Mouse (Mus musculus): Measurements from ENCODE around the gene Sox6. TPM values are rescaled to one million over a fixed set of nuclear protein-coding genes. Genes with fewer than 3 reads are reported as not detected.
A peak's percentile ranks its signal among the peaks of the same experiment; 100 is the strongest.

Gene Sox6
- total RNA-seq, 2 experiments from 2014 or later, result 24.3 to 31.0 TPM

DNA sequence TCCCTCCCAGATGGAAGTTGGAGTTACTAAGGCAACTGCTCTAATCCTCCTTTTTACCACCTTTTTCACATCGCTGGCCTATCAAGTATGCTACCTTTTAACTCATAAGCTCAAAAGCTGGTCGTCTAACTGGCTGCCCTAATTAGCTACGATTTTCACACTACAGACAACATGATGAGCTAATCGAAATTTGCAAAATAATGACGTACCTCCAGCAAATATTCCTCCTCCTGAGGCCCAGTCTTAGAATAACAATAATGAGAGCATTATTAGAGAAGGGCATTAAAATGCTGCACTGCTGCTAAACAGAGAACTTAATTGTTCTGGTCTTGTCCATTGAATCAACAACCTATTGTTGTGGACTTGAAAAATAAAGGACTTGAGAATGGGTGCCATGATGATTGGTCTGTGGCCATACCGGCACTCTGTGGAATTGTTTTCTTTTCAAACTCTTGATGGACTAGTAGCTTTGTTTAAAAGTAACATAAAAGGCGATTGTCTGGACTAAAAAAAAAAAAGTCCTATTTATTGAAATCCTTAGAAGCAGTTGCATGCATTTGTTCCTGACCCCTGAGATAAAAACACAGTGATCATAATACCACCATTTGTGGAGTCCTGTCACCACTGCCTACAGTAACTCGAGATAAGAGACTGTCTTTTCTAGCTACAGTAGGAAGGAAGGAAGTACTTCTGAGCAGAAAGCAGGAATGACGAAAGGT is 172.5 kb downstream of the Sox6 start:
- TF ChIP-seq CTCF (conservative IDR thresholded peaks at IDR 0.05), result no peak
- H3K27ac ChIP-seq, result peak overlapping the region; percentile 43; the same call in 1 of the 2 replicates
- DNase-seq (ENCODE audit: low spot score in 2 of 2), result peak in 1 of 2 experiments; percentile 16
- no peak overlapping the region for H3K4me3 ChIP-seq

DNA sequence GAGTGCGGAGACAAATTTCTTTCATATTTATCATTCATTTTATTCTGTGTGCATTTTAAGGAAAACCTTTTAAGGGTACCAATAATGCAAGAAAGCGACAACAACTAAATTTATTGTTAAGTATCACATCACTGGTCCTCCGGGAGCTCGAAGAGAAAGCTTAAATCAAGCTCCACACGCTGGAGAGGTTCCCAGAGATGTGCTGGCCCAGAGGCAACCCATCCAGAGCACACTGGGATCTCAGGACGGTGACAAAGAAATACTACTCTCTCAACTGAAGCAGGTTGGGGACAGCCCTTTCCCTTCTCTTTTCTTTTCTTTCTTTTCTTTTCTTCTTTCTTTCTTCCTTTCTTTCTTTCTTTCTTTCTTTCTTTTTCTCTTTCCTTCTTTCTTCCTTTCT is 173.4 kb downstream of the Sox6 start:
- Histone ChIP-seq H3K27ac (peak overlapping the region; percentile 43; the same call in 1 of the 2 replicates), H3K4me3 (no peak overlapping the region)
- TF ChIP-seq CTCF (conservative IDR thresholded peaks at IDR 0.05), result no peak
- DNase-seq (ENCODE audit: low spot score in 2 of 2), result no peak

DNA sequence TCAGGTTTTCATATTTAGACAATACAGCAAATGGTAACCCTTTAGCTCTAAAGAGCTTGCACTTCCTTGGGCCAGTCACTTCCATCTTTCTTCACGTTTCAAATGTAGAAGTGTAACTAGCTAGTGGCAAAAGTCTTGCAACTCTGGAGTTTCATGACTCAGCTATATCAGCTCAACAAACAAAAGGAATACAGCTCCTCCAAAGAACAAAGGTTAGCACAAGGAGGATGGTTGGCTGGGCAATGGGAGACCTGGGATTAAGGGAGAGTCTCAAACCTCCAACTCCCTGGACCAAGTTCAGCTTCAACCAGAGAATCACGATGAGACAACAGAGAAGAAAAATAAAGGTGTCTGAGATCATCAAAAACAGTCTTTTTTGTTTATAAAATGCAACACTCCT is 174.2 kb downstream of the Sox6 start:
- no peak overlapping the region for H3K4me3 ChIP-seq
- TF ChIP-seq CTCF (conservative IDR thresholded peaks at IDR 0.05), result no peak
- no peak for DNase-seq (ENCODE audit: low spot score in 2 of 2)
- no peak overlapping the region for H3K27ac ChIP-seq

- TF ChIP-seq CTCF (conservative IDR thresholded peaks at IDR 0.05), result no peak
These were observed 178.8 kb downstream of the Sox6 start for GRCm38 (mm10) chr7:115859691-115860401.

DNA sequence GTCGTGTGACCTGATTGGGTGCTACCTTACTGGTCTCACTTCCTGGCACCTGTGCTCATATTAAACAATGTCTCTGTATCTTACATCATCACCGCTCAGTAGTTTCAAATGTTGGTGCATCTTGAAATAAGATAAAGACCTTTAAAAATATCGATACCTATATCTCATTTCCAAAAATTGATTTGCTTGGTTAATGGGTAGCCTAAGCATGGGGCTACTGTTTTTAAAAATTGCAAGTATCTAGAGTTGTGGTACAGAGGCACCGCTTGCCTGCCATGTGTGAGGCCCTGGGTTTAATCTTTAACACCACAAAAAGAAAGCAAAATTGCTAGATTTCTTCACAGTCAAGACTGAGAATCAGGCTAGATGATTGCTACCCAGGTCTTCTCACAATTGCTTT is 187.5 kb downstream of the Sox6 start:
- no peak for TF ChIP-seq CTCF (conservative IDR thresholded peaks at IDR 0.05)
- no peak for DNase-seq (ENCODE audit: low spot score in 2 of 2)

More at GRCm38 (mm10) chr7:115859691-115860401, 178.8 kb downstream of the Sox6 start:
- Histone ChIP-seq H3K4me3 (no peak overlapping the region), H3K27ac (no peak overlapping the region)
- DNase-seq (ENCODE audit: low spot score in 2 of 2), result no peak

DNA sequence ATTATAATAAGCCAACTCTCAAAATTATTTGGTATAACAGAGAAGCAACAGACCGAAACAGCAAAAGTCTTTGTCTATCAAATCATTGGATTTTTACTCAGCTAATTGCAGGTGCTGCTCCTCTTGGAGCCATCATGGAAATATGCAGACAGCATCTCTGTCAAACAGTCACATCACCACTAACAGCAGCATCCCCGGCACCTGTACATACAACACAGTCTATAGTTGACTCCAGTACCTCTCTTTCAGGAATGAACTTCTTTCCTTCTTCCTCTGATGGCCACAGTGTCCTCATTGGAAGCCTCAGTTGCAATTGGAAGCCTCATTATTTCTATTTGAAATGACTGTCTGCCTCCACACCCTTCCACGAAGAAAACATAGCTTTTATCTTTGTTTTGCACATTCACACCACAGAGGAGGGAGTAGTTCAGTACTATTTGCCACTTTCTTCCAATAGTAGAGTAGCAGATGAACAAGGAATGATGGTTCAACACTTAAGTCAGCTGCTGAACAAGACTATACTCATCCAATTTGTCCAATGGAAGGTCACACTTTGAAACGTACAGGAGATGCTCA is 192.7 kb downstream of the Sox6 start:
- no peak for TF ChIP-seq CTCF (conservative IDR thresholded peaks at IDR 0.05)
- no peak overlapping the region for H3K4me3 ChIP-seq
- no peak for DNase-seq (ENCODE audit: low spot score in 2 of 2)

More for the DNA sequence above, 187.5 kb downstream of the Sox6 start:
- Histone ChIP-seq H3K27ac (no peak overlapping the region), H3K4me3 (no peak overlapping the region)

GRCm38 (mm10) chr7:115844910-115845309 is 193.7 kb downstream of the Sox6 start:
- no peak for TF ChIP-seq CTCF (conservative IDR thresholded peaks at IDR 0.05)
- no peak for DNase-seq (ENCODE audit: low spot score in 2 of 2)
- Histone ChIP-seq H3K4me3 (no peak overlapping the region), H3K27ac (no peak overlapping the region)

More for the DNA sequence above, 192.7 kb downstream of the Sox6 start:
- no peak overlapping the region for H3K27ac ChIP-seq

GRCm38 (mm10) chr7:115844431-115844830 is 194.2 kb downstream of the Sox6 start:
- TF ChIP-seq CTCF (conservative IDR thresholded peaks at IDR 0.05), result no peak
- no peak for DNase-seq (ENCODE audit: low spot score in 2 of 2)
- Histone ChIP-seq H3K4me3 (no peak overlapping the region), H3K27ac (no peak overlapping the region)

DNA sequence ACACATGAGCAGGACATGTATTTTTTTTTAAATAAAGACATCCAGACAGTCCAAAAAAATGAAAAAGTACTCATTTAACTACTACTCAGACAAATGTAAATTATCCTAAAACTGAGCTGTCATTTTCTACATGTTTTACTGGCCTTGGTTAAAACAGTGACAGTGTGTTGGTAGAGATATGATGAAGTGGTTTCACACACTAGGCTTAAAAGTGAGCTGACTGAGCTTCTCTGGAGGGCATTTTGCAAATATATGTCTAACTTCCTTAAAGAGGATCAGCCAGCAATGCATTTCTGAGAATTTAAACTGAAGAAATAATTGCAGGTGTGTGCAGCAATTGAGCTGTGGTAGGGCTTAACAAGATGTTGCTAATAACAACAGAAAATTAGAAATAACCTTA is 196.3 kb downstream of the Sox6 start:
- Histone ChIP-seq H3K27ac (no peak overlapping the region), H3K4me3 (no peak overlapping the region)
- no peak for DNase-seq (ENCODE audit: low spot score in 2 of 2)
- TF ChIP-seq CTCF (conservative IDR thresholded peaks at IDR 0.05), result no peak

DNA sequence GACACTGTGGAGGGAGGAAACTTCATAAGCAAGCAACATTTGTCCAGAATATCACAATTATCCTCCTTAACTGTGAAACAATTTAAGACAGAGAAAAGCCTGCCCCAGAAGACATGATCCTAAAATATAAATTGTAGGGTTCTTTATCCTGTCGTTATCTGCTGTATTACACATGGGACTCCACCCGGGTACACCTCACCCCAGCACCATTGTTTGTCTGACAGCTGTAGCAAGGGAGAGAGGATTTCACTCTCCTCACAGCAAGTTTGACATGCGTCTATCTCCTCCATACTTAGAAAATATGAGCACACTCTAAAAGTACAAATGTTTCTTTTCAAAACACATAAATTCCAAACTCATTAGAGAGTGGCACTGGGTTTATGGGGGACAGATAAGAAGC is 198.0 kb downstream of the Sox6 start:
- H3K4me3 ChIP-seq, result no peak overlapping the region
- no peak for TF ChIP-seq CTCF (conservative IDR thresholded peaks at IDR 0.05)
- no peak for DNase-seq (ENCODE audit: low spot score in 2 of 2)
- H3K27ac ChIP-seq, result no peak overlapping the region

- no peak for DNase-seq (ENCODE audit: low spot score in 2 of 2)
- H3K27ac ChIP-seq, result no peak overlapping the region
- TF ChIP-seq CTCF (conservative IDR thresholded peaks at IDR 0.05), result no peak
- H3K4me3 ChIP-seq, result no peak overlapping the region
These were observed 203.6 kb downstream of the Sox6 start for GRCm38 (mm10) chr7:115835005-115835404.

DNA sequence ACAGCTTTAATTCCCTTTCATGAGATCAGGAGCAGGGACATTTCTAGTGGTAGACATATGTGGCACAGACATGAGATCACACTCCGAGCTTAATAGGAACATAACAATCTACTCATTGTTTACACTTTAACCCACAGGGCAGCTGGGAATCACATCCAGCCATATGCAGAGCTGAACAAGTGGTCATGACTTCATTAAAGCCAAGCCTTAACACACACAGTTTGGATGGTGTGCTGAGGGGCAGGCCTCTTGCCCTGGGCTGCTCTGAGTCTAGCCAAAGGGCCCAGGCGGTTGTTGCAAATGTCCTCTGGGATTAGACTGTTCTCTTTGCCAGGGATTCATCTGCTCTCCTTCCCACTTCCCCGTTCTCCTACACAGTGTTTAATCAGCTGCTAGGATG is 204.9 kb downstream of the Sox6 start:
- TF ChIP-seq CTCF (conservative IDR thresholded peaks at IDR 0.05), result no peak

More for the DNA sequence above, 204.9 kb downstream of the Sox6 start:
- no peak overlapping the region for H3K4me3 ChIP-seq
- no peak overlapping the region for H3K27ac ChIP-seq
- DNase-seq (ENCODE audit: low spot score in 2 of 2), result no peak

Data from layer of hippocampus, adult 2 months (tissue).